Mouse (Mus musculus) embryo, embryonic 9.5 days (tissue): ENCODE data around the gene Myrfl.

ENCODE experiments used
- DNase-seq: peaks from one replicate; pipeline ENCODE4 v3.0.0-alpha.2; 2017; ENCODE audit errors: extremely low spot score

Gene Myrfl

GRCm38 (mm10) chr10:116896336-116897177 is at the start of gene Myrfl:
Myrfl (minus strand) TSS chr10:116896919.
- no peak for DNase-seq

GRCm38 (mm10) chr10:116944940-116945339 is 48.2 kb upstream of the Myrfl start:
- no peak for DNase-seq

GRCm38 (mm10) chr10:116944144-116944543 is 47.4 kb upstream of the Myrfl start:
- DNase-seq: no peak

GRCm38 (mm10) chr10:116943025-116943424 is 46.3 kb upstream of the Myrfl start:
- DNase-seq: no peak

- DNase-seq: no peak
Measured at GRCm38 (mm10) chr10:116935028-116935427, 38.3 kb upstream of the Myrfl start.

GRCm38 (mm10) chr10:116933794-116934193 is 37.1 kb upstream of the Myrfl start:
- no peak for DNase-seq

GRCm38 (mm10) chr10:116932418-116932817 is 35.7 kb upstream of the Myrfl start:
- no peak for DNase-seq

GRCm38 (mm10) chr10:116931497-116932179 is 34.9 kb upstream of the Myrfl start:
- DNase-seq: no peak

GRCm38 (mm10) chr10:116930936-116931335 is 34.2 kb upstream of the Myrfl start:
- DNase-seq: no peak

GRCm38 (mm10) chr10:116930506-116930905 is 33.8 kb upstream of the Myrfl start:
- DNase-seq: no peak

GRCm38 (mm10) chr10:116928826-116929225 is 32.1 kb upstream of the Myrfl start:
- DNase-seq: no peak

GRCm38 (mm10) chr10:116926428-116927113 is 29.9 kb upstream of the Myrfl start:
- DNase-seq: no peak

GRCm38 (mm10) chr10:116923651-116924495 is 27.2 kb upstream of the Myrfl start:
- no peak for DNase-seq

GRCm38 (mm10) chr10:116922161-116922560 is 25.4 kb upstream of the Myrfl start:
- DNase-seq: no peak

GRCm38 (mm10) chr10:116921416-116921815 is 24.7 kb upstream of the Myrfl start:
- DNase-seq: no peak

- DNase-seq: no peak
Measured at GRCm38 (mm10) chr10:116920641-116921040, 23.9 kb upstream of the Myrfl start.

- DNase-seq: no peak
Measured at GRCm38 (mm10) chr10:116919368-116920317, 22.9 kb upstream of the Myrfl start.

- DNase-seq: no peak
Measured at GRCm38 (mm10) chr10:116916581-116916980, 19.9 kb upstream of the Myrfl start.

GRCm38 (mm10) chr10:116915286-116915685 is 18.6 kb upstream of the Myrfl start:
- DNase-seq: no peak

- DNase-seq: no peak
Measured at GRCm38 (mm10) chr10:116914586-116914985, 17.9 kb upstream of the Myrfl start.
